Mouse (Mus musculus) spleen, adult 2 months (tissue): ENCODE data around the gene Gm20388. TPM values are rescaled to one million over a fixed set of nuclear protein-coding genes. Genes with fewer than 3 reads are reported as not detected.
"Not testable (repeated sequence)": the region's sequence is repeated elsewhere in the genome, so short reads cannot be mapped to it uniquely, and the experiment has no call there.

Experiments
- DNase-seq, 2 experiments: peaks; one replicate each; pipeline versions ENCODE4 v3.0.0 to v3.0.0-alpha.2; 2012 to 2021; ENCODE audit warnings: low spot score in 2 of 2, low read depth in 1 of 2
- H3K27ac ChIP-seq: fragments of 200-500 bp; 2 replicates; pipeline ENCODE4 v1.5.1; 2012; ENCODE audit warnings: low read length, inconsistent platforms; ENCODE audit not compliant: insufficient read depth
- H3K27me3 ChIP-seq: fragments of 200-500 bp; 2 replicates; pipeline ENCODE4 v1.6.1; 2012; ENCODE audit warnings: mild to moderate bottlenecking, moderate library complexity, low read length, inconsistent platforms; ENCODE audit not compliant: control insufficient read depth, insufficient read depth
- H3K36me3 ChIP-seq: fragments of 200-500 bp; 2 replicates; pipeline ENCODE4 v1.6.1; 2012; ENCODE audit warnings: mild to moderate bottlenecking, low read length, inconsistent platforms; ENCODE audit not compliant: control insufficient read depth, insufficient read depth
- H3K4me1 ChIP-seq: fragments of 200-500 bp; 2 replicates; pipeline ENCODE4 v1.6.1; 2011; ENCODE audit warnings: inconsistent platforms; ENCODE audit not compliant: control insufficient read depth, insufficient read depth, insufficient read length
- H3K4me3 ChIP-seq: fragments of 200-500 bp; 2 replicates; pipeline ENCODE4 v1.5.1; 2011; ENCODE audit warnings: mild to moderate bottlenecking, inconsistent platforms; ENCODE audit not compliant: insufficient read depth, insufficient read length; ENCODE audit errors: extremely low read depth
- CTCF ChIP-seq: fragments of 200-500 bp; IDR thresholded peaks from 2 replicates; pipeline ENCODE4 v1.5.1; 2011; ENCODE audit warnings: mild to moderate bottlenecking, inconsistent platforms; ENCODE audit not compliant: insufficient read depth, insufficient read length, insufficient replicate concordance; ENCODE audit errors: extremely low read depth
- POLR2A ChIP-seq: fragments of 200-500 bp; IDR thresholded peaks from 2 replicates; pipeline ENCODE4 v1.6.1; 2011; ENCODE audit warnings: low read depth, low read length, inconsistent platforms
- WGBS: fragments of 180-500 bp; shearing (Covaris S2); methylation state at CpG from one replicate; pipeline ENCODE4 v1.1.7; 2018; 5-methylcytosine and 5-hydroxymethylcytosine counted together
- polyA plus RNA-seq: library from polyadenylated mRNA; depleted of rRNA; stranded (reverse); fragments of >200 nt; gene quantifications from 2 replicates; pipeline ENCODE4 v1.2.3, GENCODE M21; 2012

The Gm20388 gene
- polyA plus RNA-seq, 1 experiment = 26.1 TPM

DNA sequence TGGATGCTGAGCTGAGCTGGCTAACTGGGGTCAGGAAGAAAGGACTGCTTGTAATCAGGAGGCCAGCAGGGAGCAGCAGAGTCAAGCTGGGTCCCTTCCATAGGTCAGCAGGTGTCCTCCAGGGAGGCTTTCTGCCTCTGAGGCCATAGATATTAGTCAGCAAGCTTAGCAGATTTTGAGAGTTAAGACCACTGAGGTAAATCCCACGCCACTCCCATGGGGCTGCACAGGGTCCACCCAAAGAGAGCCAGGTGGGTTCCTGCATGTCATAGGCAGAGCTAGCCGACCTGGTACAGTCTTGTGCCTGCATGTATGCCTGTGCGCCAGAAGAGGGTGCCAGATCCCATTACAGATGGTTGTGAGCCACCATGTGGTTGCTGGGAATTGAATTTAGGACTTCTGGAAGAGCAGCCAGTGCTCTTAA, 416.5 kb downstream of the Gm20388 start:
- H3K36me3 ChIP-seq = no peaks in the 10 kb centered on the region
- DNase-seq = no peak
- no peak overlapping the region for H3K27ac ChIP-seq
- TF ChIP-seq CTCF = peak; percentile 18; the same call in 1 of the 2 replicates
- no peak for TF ChIP-seq POLR2A
- H3K4me1 ChIP-seq = peaks cover 24% of the 10 kb centered on the region
- no peaks in the 10 kb centered on the region for H3K27me3 ChIP-seq
- no peak overlapping the region for H3K4me3 ChIP-seq
- 55% methylated on average over 3 of the region's 3 CpGs for WGBS

DNA sequence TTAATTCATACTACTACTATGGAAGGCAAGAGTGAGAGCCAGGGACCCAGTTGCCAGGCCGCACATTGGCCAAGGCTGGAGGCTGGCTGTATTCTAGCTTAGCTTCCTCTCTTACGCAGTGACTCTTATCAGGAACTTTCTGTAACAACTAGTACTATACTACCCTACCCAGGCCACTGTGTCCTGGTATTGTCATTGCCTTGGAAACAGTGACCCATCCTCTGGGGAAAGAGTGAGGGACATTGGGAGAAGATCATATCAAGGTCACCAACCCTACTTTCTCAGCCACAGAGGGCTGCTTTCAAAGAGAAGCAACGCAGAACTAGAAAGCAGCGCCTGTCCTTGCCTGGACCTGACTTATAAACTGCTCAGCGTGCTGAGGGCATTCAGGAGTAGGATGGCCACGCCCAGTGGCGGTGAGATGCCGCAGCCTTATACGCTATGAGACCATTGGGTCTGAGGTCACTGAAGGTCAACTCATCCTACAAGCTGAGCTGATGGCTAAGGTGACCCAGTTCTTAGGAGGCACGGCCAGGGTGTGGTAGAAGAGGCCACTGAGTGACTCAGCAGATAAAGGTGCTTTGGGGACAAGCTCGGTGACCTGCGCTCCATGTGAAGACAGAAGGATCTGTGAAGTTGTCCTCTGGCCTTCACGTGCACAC, 417.9 kb downstream of the Gm20388 start:
- no peaks in the 10 kb centered on the region for H3K36me3 ChIP-seq
- peaks cover 18% of the 10 kb centered on the region for H3K4me1 ChIP-seq
- WGBS = 80% methylated on average over 13 of the region's 13 CpGs
- H3K27me3 ChIP-seq = no peaks in the 10 kb centered on the region
- no peak for DNase-seq
- no peak overlapping the region for H3K4me3 ChIP-seq
- no peak for TF ChIP-seq CTCF
- no peak for TF ChIP-seq POLR2A
- no peak overlapping the region for H3K27ac ChIP-seq

DNA sequence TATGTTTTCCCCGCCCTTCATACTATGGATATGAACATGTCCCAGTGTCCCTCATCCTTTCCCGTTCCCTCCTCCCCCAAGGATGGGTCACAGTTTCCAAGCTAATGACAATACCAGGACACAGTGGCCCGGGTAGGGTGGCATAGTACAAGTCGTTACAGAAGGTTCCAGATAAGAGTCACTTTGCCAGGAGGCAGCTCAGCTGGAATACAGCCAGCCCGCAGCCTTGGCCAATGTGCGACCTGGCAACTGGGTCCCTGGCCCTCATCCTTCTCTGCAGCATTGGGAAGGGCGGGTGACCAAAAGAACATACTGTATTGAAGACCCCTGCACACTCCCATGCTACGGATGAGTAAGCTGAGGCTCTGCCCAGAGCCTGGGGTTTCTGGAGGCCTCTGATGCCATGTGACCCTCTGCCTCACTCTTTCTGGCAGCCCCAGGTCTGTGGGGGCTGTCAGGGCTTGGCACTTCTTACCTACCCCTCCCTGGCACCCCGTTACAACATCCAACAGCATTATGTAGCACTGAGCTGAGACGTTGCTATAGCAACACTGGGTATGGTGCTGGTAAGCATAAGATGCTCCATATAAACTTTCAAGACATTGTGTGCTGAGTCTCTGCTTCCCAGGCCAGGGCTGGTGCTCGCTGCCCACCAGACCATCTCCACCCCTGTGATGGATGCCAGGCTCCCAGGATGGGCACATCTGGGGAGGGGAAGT, 418.5 kb downstream of the Gm20388 start:
- no peak overlapping the region for H3K4me3 ChIP-seq
- H3K27ac ChIP-seq = no peak overlapping the region

DNA sequence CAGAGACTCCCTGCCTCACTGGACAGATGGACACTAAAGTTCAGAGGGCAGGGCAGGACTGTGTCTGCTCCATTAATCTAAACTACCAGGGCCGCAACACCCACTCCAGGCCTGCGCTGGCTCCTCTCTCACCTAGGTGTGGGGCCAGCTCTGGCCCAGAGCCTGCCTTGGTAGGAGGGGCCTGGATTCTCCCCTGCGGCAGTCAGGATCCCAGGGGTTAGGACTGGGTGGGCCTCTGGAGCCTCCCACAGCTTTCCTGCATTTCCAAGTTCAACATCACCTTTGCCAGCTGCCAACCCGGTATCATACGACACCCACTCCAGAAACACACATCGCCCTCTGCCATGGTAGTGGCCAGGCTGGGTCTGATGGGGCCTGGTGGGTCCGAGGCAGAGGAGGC, 420.4 kb downstream of the Gm20388 start:
- no peak overlapping the region for H3K4me3 ChIP-seq
- TF ChIP-seq CTCF (no peak), POLR2A (no peak)
- no peaks in the 10 kb centered on the region for H3K36me3 ChIP-seq
- 91% methylated on average over 7 of the region's 7 CpGs for WGBS
- peaks cover 28% of the 10 kb centered on the region; the same call in 1 of the 2 replicates for H3K4me1 ChIP-seq
- no peak for DNase-seq
- no peaks in the 10 kb centered on the region for H3K27me3 ChIP-seq
- no peak overlapping the region for H3K27ac ChIP-seq

More for the DNA sequence above, 418.5 kb downstream of the Gm20388 start:
- TF ChIP-seq POLR2A = no peak
- TF ChIP-seq CTCF = no peak
- no peaks in the 10 kb centered on the region for H3K27me3 ChIP-seq
- H3K36me3 ChIP-seq = no peaks in the 10 kb centered on the region
- no peak for DNase-seq
- 80% methylated on average over 11 of the region's 11 CpGs for WGBS
- H3K4me1 ChIP-seq = peaks cover 20% of the 10 kb centered on the region; the same call in 1 of the 2 replicates

DNA sequence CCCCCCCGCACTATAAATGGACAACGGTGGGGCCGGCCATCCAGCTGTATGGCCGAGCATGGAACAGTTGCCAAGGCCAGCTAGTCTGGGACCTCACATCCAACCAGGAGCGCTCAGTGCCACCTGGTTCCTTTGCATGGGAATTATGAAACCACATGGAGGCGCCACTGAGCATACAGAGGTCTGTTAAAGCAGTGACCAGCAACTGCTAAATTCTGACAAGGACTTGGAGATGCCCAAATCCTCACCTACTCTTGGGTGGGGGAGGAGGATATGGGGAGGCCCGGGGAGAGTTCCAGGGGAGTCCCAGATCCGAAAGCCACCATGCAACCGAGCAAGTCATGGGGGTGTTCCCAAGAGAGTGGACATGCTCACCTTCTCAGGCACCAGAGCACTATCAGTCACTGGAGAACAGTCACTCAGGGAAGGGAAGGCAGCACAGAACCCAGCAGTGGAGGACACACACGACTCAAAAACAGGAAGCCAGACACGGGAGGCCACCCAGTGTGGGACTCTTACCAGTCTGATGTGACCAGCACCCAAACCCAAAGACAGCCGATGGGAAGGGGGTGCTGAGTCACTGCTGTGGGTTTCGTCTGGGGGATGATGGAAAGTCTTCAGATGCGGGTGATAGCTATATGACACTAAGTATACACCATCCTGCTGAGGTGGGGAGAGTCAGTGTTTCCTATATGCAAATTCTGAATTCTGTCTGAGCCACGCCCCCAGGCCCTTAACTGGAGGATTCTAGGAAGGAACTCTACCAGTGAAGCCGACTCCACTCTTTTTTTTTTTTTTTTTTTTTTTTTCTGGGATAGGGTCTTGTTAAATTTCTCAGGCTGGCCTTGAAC, 422.0 kb downstream of the Gm20388 start:
- no peaks in the 10 kb centered on the region for H3K36me3 ChIP-seq
- H3K4me3 ChIP-seq = no peak overlapping the region
- peak; percentile 38 to 55 for DNase-seq
- no peaks in the 10 kb centered on the region for H3K27me3 ChIP-seq
- peaks cover 28% of the 10 kb centered on the region; the same call in 1 of the 2 replicates for H3K4me1 ChIP-seq
- 20% methylated on average over 16 of the region's 16 CpGs for whole genome bisulfite sequencing
- no peak overlapping the region for H3K27ac ChIP-seq
- TF ChIP-seq POLR2A = no peak
- TF ChIP-seq CTCF = peak; percentile 12; the same call in 1 of the 2 replicates

DNA sequence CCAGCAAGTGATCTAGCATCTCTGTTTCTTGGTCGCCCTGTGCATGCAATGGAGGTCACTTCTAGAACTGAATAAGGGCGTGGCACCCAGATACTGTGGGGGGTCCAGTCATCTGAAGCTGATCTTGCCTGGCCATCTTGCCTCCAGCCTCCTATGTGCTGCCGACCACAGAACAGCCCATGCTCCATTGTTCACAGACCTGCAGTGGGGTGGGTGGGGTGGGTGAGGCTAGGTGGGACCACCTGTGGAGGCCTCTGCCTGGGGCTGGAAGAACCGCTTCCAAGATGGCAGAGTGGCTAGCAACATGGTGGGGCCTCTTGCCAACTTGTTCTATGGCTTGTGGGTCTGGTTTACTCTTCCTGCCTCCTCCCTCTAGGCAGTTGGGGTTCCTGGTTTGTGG, 423.0 kb downstream of the Gm20388 start:
- TF ChIP-seq CTCF = no peak
- TF ChIP-seq POLR2A = no peak
- H3K4me1 ChIP-seq = peaks cover 28% of the 10 kb centered on the region; the same call in 1 of the 2 replicates
- no peaks in the 10 kb centered on the region for H3K27me3 ChIP-seq
- H3K36me3 ChIP-seq = no peaks in the 10 kb centered on the region
- no peak for DNase-seq
- H3K27ac ChIP-seq = no peak overlapping the region
- no peak overlapping the region for H3K4me3 ChIP-seq
- 85% methylated on average over 4 of the region's 4 CpGs for WGBS

DNA sequence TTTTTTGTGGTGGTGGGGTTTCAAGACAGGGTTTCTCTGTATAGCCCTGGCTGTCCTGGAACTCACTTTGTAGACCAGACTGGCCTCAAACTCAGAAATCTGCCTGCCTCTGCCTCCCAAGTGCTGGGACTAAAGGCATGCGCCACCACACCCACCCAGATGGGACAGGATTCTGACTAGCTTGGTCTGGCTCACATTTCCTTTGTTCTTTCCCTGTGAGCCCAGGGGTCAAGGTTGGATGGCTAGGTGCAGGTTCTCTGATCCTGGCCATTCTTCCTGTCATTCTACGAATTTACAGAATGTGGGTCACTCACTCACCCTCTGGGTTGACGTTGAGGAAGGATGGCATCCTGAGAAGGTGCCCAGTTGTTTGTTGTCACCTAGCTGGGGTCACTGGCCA, 423.6 kb downstream of the Gm20388 start:
- H3K36me3 ChIP-seq, DNase-seq, H3K4me3 ChIP-seq, H3K27ac ChIP-seq, H3K27me3 ChIP-seq: not testable (repeated sequence)
- 68% methylated on average over 3 of the region's 3 CpGs for WGBS
- H3K4me1 ChIP-seq = peaks cover 28% of the 10 kb centered on the region; the same call in 1 of the 2 replicates
